In genomic region chr17:73571961-73572360, GRCm38 (mm10) we compare ENCODE assay signal across 18 mouse cellular contexts.
A peak's percentile ranks its signal among the peaks of the same experiment; 100 is the strongest.
DNase-seq lines count a peak whose midpoint lies in the region; ATAC-seq lines count a peak whose summit lies in the region.
"Had no signal": no experiment of that assay in that cellular context is flagged by ENCODE, and none has a peak within 500 bp of the region (broad histone marks: within the 10 kb centered on the region; RNA-seq: fewer than 3 reads in every experiment).

No protein-coding gene starts in this region.

- intact Hi-C loops in left cerebral cortex, postnatal 36 days (cut with DNase I): loop anchor here (10.0 kb wide), 2 partner anchors 143 to 267 kb away; partner anchors contain the start of gene Galnt14

- no peaks in the 10 kb centered on the region for H3K9me3 ChIP-seq in kidney, embryonic 14.5 days (ENCODE audit: control insufficient read depth, low read length)
- no peaks in the 10 kb centered on the region for H3K9me3 ChIP-seq in liver, embryonic 12.5 days (replicated peaks)
- H3K9me3 ChIP-seq: embryonic facial prominence, embryonic 12.5 days; forebrain, embryonic 15.5 days; hindbrain, embryonic 12.5 days; limb, embryonic 13.5 days; liver, embryonic 15.5 days; stomach, embryonic 15.5 days had no signal

- no peak overlapping the region for H3K4me2 ChIP-seq in kidney, embryonic 14.5 days (replicated peaks; ENCODE audit: low read depth, low read length)
- H3K4me2 ChIP-seq in liver, embryonic 12.5 days: no peak overlapping the region
- H3K4me2 ChIP-seq: embryonic facial prominence, embryonic 12.5 days; forebrain, embryonic 15.5 days; hindbrain, embryonic 12.5 days; limb, embryonic 13.5 days; liver, embryonic 15.5 days; stomach, embryonic 15.5 days had no signal

- H3K27ac ChIP-seq in kidney, embryonic 14.5 days (ENCODE audit: low read depth, low read length): no peak overlapping the region
- H3K27ac ChIP-seq in liver, embryonic 12.5 days: no peak overlapping the region
- H3K27ac ChIP-seq: embryonic facial prominence, embryonic 12.5 days; forebrain, embryonic 15.5 days; hindbrain, embryonic 12.5 days; limb, embryonic 13.5 days; liver, embryonic 15.5 days; stomach, embryonic 15.5 days had no signal

- no peaks in the 10 kb centered on the region for H3K36me3 ChIP-seq in kidney, embryonic 14.5 days (ENCODE audit: control insufficient read depth, insufficient read depth, low read length)
- H3K36me3 ChIP-seq in liver, embryonic 12.5 days: no peaks in the 10 kb centered on the region
- H3K36me3 ChIP-seq: embryonic facial prominence, embryonic 12.5 days; forebrain, embryonic 15.5 days; hindbrain, embryonic 12.5 days; limb, embryonic 13.5 days; liver, embryonic 15.5 days; stomach, embryonic 15.5 days had no signal

- ATAC-seq in kidney, embryonic 14.5 days (ENCODE audit: low FRiP score, low TSS enrichment): peak; percentile 57; the same call in 1 of the 2 replicates
- ATAC-seq in liver, embryonic 12.5 days: no peak
- ATAC-seq: forebrain, embryonic 15.5 days; intestine, embryonic 16.5 days; lung, postnatal 0 days; Patski had no signal

- no peaks in the 10 kb centered on the region for H3K4me1 ChIP-seq in kidney, embryonic 14.5 days (ENCODE audit: control insufficient read depth, insufficient read depth, low read length)
- H3K4me1 ChIP-seq in liver, embryonic 12.5 days: no peaks in the 10 kb centered on the region
- H3K4me1 ChIP-seq: embryonic facial prominence, embryonic 12.5 days; forebrain, embryonic 15.5 days; liver, embryonic 15.5 days; stomach, embryonic 15.5 days had no signal

- 54% methylated on average over 4 of the region's 4 CpGs for WGBS in kidney, embryonic 14.5 days
- WGBS in liver, embryonic 12.5 days (ENCODE audit: insufficient replicate concordance): 57% methylated on average over 4 of the region's 4 CpGs

- H3K27me3 ChIP-seq in kidney, embryonic 14.5 days (ENCODE audit: control insufficient read depth, insufficient read depth, low read length): peaks cover 3% of the 10 kb centered on the region; the same call in 1 of the 2 replicates
- no peaks in the 10 kb centered on the region for H3K27me3 ChIP-seq in liver, embryonic 12.5 days (replicated peaks)
- H3K27me3 ChIP-seq: embryonic facial prominence, embryonic 12.5 days; forebrain, embryonic 15.5 days; hindbrain, embryonic 12.5 days; liver, embryonic 15.5 days; Patski; stomach, embryonic 15.5 days had no signal

- no peak overlapping the region for H3K9ac ChIP-seq in kidney, embryonic 14.5 days (ENCODE audit: low read depth, low read length)
- H3K9ac ChIP-seq in liver, embryonic 12.5 days: no peak overlapping the region
- H3K9ac ChIP-seq: embryonic facial prominence, embryonic 12.5 days; forebrain, embryonic 15.5 days; hindbrain, embryonic 12.5 days; limb, embryonic 13.5 days; liver, embryonic 15.5 days; stomach, embryonic 15.5 days had no signal

- DNase-seq in kidney, postnatal 25 days: no peak
- peak; percentile 2 for DNase-seq in cerebellum, adult 8-10 months
- peak; percentile 36 to 44 for DNase-seq in cerebellum, postnatal 10 days
- peak; percentile 33 to 55 for DNase-seq in left cerebral cortex, postnatal 36 days (ENCODE audit: low spot score in 2 of 2)
- no peak for DNase-seq in embryo, embryonic 9.5 days (ENCODE audit: extremely low spot score)
- DNase-seq: gastrocnemius, postnatal 25 days; midbrain, embryonic 14.5 days had no signal

- H3K4me3 ChIP-seq in kidney, embryonic 14.5 days (ENCODE audit: low read length): no peak overlapping the region
- no peak overlapping the region for H3K4me3 ChIP-seq in liver, embryonic 12.5 days
- H3K4me3 ChIP-seq: embryonic facial prominence, embryonic 12.5 days; forebrain, embryonic 15.5 days; hindbrain, embryonic 12.5 days; limb, embryonic 13.5 days; liver, embryonic 15.5 days; stomach, embryonic 15.5 days had no signal

Comparison
In these comparisons a context has a peak if more than half of its experiments do, and no peak if none do; other contexts are left out.
1. DNase-seq: peak in cerebellum, adult 8-10 months (single experiment), cerebellum, postnatal 10 days (2 of 2) and left cerebral cortex, postnatal 36 days (2 of 2); none in kidney, postnatal 25 days (0 of 2) and embryo, embryonic 9.5 days (single experiment).